Mouse (Mus musculus): ENCODE measurements around the gene Zfp128. TPM values are rescaled to one million over a fixed set of nuclear protein-coding genes. Genes with fewer than 3 reads are reported as not detected.

Gene Zfp128
- 1.5 and 1.6 TPM in 2 replicates for polyA plus RNA-seq (2015; fragmentation: Nextera tagmentation; extraction: Ambion mirVana)

DNA sequence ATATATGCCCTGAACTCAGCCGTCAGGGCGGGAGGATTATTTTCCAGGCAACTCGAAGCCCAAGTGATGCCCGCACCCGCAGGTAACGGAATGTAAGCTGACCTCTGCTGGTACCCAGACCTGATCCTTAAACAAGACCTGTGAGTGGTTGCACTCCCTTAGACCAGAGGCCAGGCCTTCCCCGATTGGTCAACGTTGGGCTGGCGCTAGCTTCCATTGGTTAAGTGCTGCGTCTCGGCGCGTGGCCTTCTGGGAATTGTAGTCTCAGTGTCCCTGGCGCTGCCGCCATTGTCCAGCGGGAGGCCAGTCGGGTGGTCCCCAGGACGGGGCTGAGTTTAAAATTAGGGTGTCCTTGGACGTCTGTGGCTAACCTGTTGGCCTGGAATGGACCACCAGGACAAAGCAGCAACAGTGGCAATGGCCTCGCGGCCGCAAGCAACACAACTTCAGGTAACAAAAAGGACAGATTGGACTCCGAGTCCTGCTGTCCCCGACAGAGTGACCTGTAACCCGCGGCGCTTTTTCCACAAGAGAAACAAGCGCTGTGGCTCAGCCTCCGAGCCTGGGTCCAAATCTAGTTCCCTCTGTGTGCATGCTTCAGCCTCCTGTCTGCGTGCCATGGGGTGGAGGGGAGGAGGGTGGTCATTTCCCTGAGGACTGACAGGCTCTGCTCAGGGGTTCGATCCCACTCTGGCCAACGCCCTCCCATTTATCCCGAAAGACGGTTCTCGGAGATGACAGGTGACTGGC, at the start of gene Zfp128:
Gene Zfp128, plus strand, starts transcription at position 267 of the 750 bp plus-strand sequence.
- Histone ChIP-seq H3K4me2 (replicated peaks; ENCODE audit: low read depth) (peak within 1 kb of the TSS; percentile 82), H3K27me3 (ENCODE audit: control insufficient read depth, insufficient read depth, low read length) (no peaks in the 10 kb centered on the region), H3K4me1 (replicated peaks; ENCODE audit: control insufficient read depth, insufficient read depth) (peaks cover 4% of the 10 kb centered on the region), H3K9me3 (ENCODE audit: control insufficient read depth, low read length) (no peaks in the 10 kb centered on the region), H3K27ac (replicated peaks) (no peak within 1 kb of the TSS), H3K9ac (ENCODE audit: low read length) (peak within 1 kb of the TSS; percentile 68), H3K4me3 (ENCODE audit: low read depth, low read length) (peak within 1 kb of the TSS; percentile 74), H3K36me3 (ENCODE audit: control insufficient read depth, insufficient read depth, low read length) (peaks cover 6% of the 10 kb centered on the region; the same call in 1 of the 2 replicates)
- TF ChIP-seq CTCF (IDR thresholded peaks at IDR 0.05; ENCODE audit: low read depth) = peak; percentile 17
- TF ChIP-seq EP300 (optimal IDR thresholded peaks at IDR 0.05) = no peak
- DNase-seq (ENCODE audit: low spot score) (peak; percentile 92), ATAC-seq (ENCODE audit: low FRiP score, low TSS enrichment) (peak; percentile 100)
- under 1% methylated on average over 35 of the region's 35 CpGs for WGBS

GRCm38 (mm10) chr7:12834162-12835120, 46.5 kb upstream of the Zfp128 start, which contains the start of gene Zfp110:
TSS of gene Zfp110 (plus strand) at chr7:12834761.
- peak within 1 kb of the TSS; percentile 69 for H3K9ac ChIP-seq (ENCODE audit: low read length)
- DNase-seq (ENCODE audit: low spot score) = peak; percentile 91
- peak; percentile 97 for ATAC-seq (ENCODE audit: low FRiP score, low TSS enrichment)
- no peak for TF ChIP-seq EP300 (optimal IDR thresholded peaks at IDR 0.05)
- TF ChIP-seq CTCF (IDR thresholded peaks at IDR 0.05; ENCODE audit: low read depth) = peak; percentile 47
- peak within 1 kb of the TSS; percentile 81 for H3K27ac ChIP-seq (replicated peaks)
- H3K4me1 ChIP-seq (replicated peaks; ENCODE audit: control insufficient read depth, insufficient read depth) = 0 out of 2 replicates have a peak, but pooled peaks cover 2% of the 10 kb centered on the region
- peak within 1 kb of the TSS; percentile 69 for H3K4me3 ChIP-seq (ENCODE audit: low read depth, low read length)
- no peaks in the 10 kb centered on the region for H3K27me3 ChIP-seq (ENCODE audit: control insufficient read depth, insufficient read depth, low read length)
- peaks cover 4% of the 10 kb centered on the region; the same call in 1 of the 2 replicates for H3K9me3 ChIP-seq (ENCODE audit: control insufficient read depth, low read length)
- peak within 1 kb of the TSS; percentile 68 for H3K4me2 ChIP-seq (replicated peaks; ENCODE audit: low read depth)
- H3K36me3 ChIP-seq (ENCODE audit: control insufficient read depth, insufficient read depth, low read length) = peaks cover 11% of the 10 kb centered on the region; the same call in 1 of the 2 replicates
- 2% methylated on average over 47 of the region's 47 CpGs for WGBS

DNA sequence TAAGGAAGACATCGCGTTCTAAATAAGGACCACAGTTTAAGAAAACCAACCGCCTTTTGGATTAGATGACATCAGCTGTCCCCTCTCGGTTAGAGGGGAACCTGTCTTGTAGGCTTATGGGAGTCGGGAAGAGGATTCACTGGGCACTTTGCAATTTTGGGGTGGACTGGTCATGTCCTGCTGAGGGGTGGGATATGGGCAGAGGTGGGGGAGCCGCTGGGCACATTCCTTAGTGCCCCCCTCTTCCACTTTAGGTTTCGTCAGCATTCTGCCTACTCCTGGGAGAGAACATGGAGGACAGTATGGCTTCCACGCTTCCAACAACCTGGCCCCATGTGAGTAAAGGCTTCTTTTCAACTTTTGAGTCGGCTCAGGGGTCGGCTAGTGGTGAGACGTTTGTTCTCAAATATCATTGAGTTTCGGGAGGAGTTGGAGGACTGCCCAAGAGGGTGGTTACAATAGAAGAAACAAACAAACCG, 45.7 kb upstream of the Zfp128 start:
- WGBS = 24% methylated on average over 13 of the region's 13 CpGs
- no peaks in the 10 kb centered on the region for H3K27me3 ChIP-seq (ENCODE audit: control insufficient read depth, insufficient read depth, low read length)
- peak overlapping the region; percentile 81 for H3K27ac ChIP-seq (replicated peaks)
- peaks cover 15% of the 10 kb centered on the region for H3K36me3 ChIP-seq (ENCODE audit: control insufficient read depth, insufficient read depth, low read length)
- H3K4me3 ChIP-seq (ENCODE audit: low read depth, low read length) = peak overlapping the region; percentile 69
- peaks cover 4% of the 10 kb centered on the region; the same call in 1 of the 2 replicates for H3K9me3 ChIP-seq (ENCODE audit: control insufficient read depth, low read length)
- TF ChIP-seq EP300 (optimal IDR thresholded peaks at IDR 0.05) (no peak), CTCF (IDR thresholded peaks at IDR 0.05; ENCODE audit: low read depth) (no peak)
- 0 out of 2 replicates have a peak, but pooled peaks cover 2% of the 10 kb centered on the region for H3K4me1 ChIP-seq (replicated peaks; ENCODE audit: control insufficient read depth, insufficient read depth)
- H3K9ac ChIP-seq (ENCODE audit: low read length) = peak overlapping the region; percentile 69
- DNase-seq (ENCODE audit: low spot score) = peak; percentile 23
- H3K4me2 ChIP-seq (replicated peaks; ENCODE audit: low read depth) = peak overlapping the region; percentile 68
- peak; percentile 54 for ATAC-seq (ENCODE audit: low FRiP score, low TSS enrichment)

GRCm38 (mm10) chr7:12835779-12836178, 45.2 kb upstream of the Zfp128 start:
- Histone ChIP-seq H3K27me3 (ENCODE audit: control insufficient read depth, insufficient read depth, low read length) (no peaks in the 10 kb centered on the region), H3K27ac (replicated peaks) (no peak overlapping the region), H3K9ac (ENCODE audit: low read length) (no peak overlapping the region), H3K4me3 (ENCODE audit: low read depth, low read length) (peak overlapping the region; percentile 69), H3K4me1 (replicated peaks; ENCODE audit: control insufficient read depth, insufficient read depth) (0 out of 2 replicates have a peak, but pooled peaks cover 2% of the 10 kb centered on the region), H3K36me3 (ENCODE audit: control insufficient read depth, insufficient read depth, low read length) (peaks cover 15% of the 10 kb centered on the region), H3K9me3 (ENCODE audit: control insufficient read depth, low read length) (peaks cover 4% of the 10 kb centered on the region; the same call in 1 of the 2 replicates), H3K4me2 (replicated peaks; ENCODE audit: low read depth) (peak overlapping the region; percentile 68)
- WGBS = 95% methylated on average over 4 of the region's 4 CpGs
- no peak for DNase-seq (ENCODE audit: low spot score)
- no peak for ATAC-seq (ENCODE audit: low FRiP score, low TSS enrichment)
- TF ChIP-seq CTCF (IDR thresholded peaks at IDR 0.05; ENCODE audit: low read depth) = no peak
- no peak for TF ChIP-seq EP300 (optimal IDR thresholded peaks at IDR 0.05)

DNA sequence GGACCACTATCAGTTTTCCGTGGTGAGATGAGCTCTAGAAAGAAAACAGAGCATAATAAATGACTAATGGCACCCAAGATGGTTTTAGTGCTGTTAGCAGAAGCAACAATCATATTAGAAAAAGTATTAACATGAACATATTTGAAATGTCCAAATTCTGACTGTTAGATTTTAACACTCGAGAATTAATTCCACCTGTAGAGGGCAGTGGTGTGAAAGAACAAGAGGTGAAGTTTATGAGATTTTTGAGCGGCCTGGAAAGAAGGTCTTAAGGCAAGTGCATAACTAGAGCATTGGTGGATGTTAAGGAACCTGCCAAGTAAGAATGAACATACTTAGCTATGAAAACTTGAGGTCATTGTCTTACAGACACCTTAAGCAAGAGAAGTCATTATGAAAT, 6.7 kb upstream of the Zfp128 start:
- no peak for TF ChIP-seq EP300 (optimal IDR thresholded peaks at IDR 0.05)
- TF ChIP-seq CTCF (IDR thresholded peaks at IDR 0.05; ENCODE audit: low read depth) = peak; percentile 66
- no peak for DNase-seq (ENCODE audit: low spot score)
- WGBS = 14% methylated on average over 3 of the region's 3 CpGs
- Histone ChIP-seq H3K36me3 (ENCODE audit: control insufficient read depth, insufficient read depth, low read length) (no peaks in the 10 kb centered on the region), H3K27me3 (ENCODE audit: control insufficient read depth, insufficient read depth, low read length) (no peaks in the 10 kb centered on the region), H3K4me2 (replicated peaks; ENCODE audit: low read depth) (no peak overlapping the region), H3K9ac (ENCODE audit: low read length) (no peak overlapping the region), H3K4me3 (ENCODE audit: low read depth, low read length) (no peak overlapping the region), H3K4me1 (replicated peaks; ENCODE audit: control insufficient read depth, insufficient read depth) (no peaks in the 10 kb centered on the region), H3K9me3 (ENCODE audit: control insufficient read depth, low read length) (no peaks in the 10 kb centered on the region), H3K27ac (replicated peaks) (no peak overlapping the region)
- ATAC-seq (ENCODE audit: low FRiP score, low TSS enrichment) = no peak

All from stomach, postnatal 0 days (tissue).